Mouse (Mus musculus) erythroblast, embryonic 14.5 days (primary cell): Measurements from ENCODE around the gene Ap1m2.

Source experiments
- GATA1 ChIP-seq: IDR thresholded peaks from 2 replicates; pipeline ENCODE4 v1.6.1; 2012; ENCODE audit warnings: low read length, inconsistent platforms, mixed read lengths
- TAL1 ChIP-seq: IDR thresholded peaks from 3 replicates; pipeline ENCODE4 v1.6.1; 2012; ENCODE audit warnings: low read length, inconsistent platforms, mixed read lengths

DNA sequence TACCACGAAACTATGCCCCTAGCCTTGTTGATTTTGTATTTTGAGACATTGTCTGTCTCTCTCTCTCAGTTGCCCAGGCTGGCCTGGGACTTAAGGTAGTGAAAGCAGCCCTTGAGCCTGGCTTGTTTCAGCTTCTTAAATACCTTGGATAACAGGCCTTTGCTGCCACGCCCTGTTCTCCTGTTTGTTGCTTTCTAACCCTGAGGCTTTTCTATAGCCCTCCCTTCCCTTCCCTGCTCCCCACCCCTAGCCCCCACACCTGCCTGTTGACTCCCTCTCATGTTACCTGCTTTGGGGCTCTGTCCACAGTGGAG, 41.2 kb upstream of the Ap1m2 start:
- no peak for TF ChIP-seq GATA1
- TF ChIP-seq TAL1 = no peak
